Mouse (Mus musculus): ENCODE measurements around the gene Gm29427.

Gene Gm29427

DNA sequence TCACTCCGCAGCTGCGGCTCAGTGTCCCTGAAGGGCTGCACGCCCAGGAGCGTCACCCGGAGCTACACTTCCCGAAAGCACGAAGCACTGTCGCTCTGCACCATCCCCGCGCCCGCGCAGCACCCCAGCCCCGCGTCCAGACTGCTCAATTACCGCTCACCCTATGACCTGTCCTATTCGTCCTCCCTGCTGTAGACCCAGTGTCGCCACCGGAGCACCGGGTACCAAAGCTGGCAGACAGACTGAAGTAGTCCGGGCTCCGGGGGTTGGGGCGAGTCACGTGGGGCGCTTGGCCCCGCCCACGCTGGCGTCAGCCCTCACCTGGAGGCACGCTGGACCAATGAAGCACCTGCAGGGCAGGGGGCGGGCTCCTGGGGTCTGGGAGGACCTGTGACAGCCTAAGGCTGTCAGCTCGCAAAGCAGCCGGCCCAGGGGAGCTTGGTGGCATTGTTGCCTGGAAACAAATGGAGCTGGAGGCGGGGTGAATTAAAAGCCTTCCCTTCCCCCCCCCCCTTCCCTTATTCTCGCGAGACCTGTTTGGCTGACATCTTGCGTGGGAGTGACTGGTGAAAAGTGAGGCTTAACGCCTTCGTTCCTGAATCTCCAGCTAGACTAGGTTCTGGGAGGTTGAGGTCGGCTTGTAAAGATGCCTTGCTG, at the start of gene Gm29427:
Gene Gm29427, minus strand, starts transcription at position 239 of the 657 bp plus-strand sequence.
- DNase-seq (ENCODE audit: low spot score): peak; percentile 90

GRCm38 (mm10) chr1:130764027-130764461, 48.4 kb upstream of the Gm29427 start:
- DNase-seq (ENCODE audit: low spot score): no peak

DNA sequence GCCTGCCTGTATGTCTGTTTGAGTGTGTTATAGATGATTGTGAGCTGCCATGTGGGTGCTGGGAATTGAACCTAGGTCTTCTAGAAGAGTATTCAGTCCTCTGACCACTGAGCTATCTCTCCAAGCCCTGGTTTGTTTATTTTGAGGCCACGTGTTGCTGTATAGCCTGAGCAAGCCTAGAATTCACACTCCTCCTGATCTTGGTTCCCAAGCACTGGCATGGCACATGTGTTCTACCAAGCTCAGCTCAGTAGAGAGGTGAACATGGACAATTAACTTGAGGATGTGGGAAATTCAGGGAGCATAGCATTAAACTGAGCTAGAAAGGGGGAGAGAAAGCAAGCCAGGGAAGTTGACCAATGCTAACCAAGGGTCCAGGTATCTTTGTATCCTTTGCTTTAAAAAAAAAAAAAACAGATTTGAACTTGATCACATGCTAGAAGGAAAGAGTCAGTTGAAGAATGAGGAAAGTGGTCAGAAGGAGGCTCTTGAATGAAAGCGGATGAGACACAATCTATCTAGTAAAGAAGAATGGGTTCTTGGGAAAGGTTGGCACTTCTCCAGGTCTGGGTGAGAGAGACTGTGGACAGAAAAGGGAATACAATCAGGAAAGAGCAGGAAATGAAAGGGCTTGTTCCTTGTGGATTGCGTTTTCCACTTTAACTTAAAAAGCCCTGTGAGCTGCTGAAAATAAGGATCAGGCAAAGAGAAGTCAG, 46.6 kb upstream of the Gm29427 start:
- DNase-seq (ENCODE audit: low spot score): no peak

- DNase-seq (ENCODE audit: low spot score): no peak
Observed at GRCm38 (mm10) chr1:130761597-130761996, 46.0 kb upstream of the Gm29427 start.

GRCm38 (mm10) chr1:130759689-130760088, 44.1 kb upstream of the Gm29427 start:
- no peak for DNase-seq (ENCODE audit: low spot score)

- DNase-seq (ENCODE audit: low spot score): no peak
Observed at GRCm38 (mm10) chr1:130746819-130747218, 31.2 kb upstream of the Gm29427 start.

- no peak for DNase-seq (ENCODE audit: low spot score)
Observed at GRCm38 (mm10) chr1:130745591-130745990, 30.0 kb upstream of the Gm29427 start.

DNA sequence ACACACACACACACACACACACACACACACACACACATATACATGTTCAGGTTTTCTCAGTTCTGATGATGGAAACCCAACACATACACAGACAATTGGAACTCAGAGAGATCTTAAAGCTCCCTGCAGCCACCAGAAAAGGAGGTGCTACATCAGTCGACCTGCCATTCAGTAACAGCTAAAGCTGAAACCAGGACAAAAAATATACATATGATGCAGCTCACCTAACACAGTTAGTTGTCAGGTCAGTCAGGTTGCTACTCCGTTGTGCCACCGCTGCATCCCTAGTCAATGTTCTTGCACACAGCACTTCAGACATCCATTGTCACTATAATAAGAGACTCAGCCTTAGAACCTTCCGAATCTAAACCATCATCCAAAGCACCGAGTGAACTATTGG, 29.4 kb upstream of the Gm29427 start:
- DNase-seq (ENCODE audit: low spot score): no peak

- DNase-seq (ENCODE audit: low spot score): no peak
Observed at GRCm38 (mm10) chr1:130744217-130744616, 28.6 kb upstream of the Gm29427 start.

GRCm38 (mm10) chr1:130743775-130744174, 28.2 kb upstream of the Gm29427 start:
- no peak for DNase-seq (ENCODE audit: low spot score)

- DNase-seq (ENCODE audit: low spot score): no peak
Observed at GRCm38 (mm10) chr1:130742201-130742600, 26.6 kb upstream of the Gm29427 start.

DNA sequence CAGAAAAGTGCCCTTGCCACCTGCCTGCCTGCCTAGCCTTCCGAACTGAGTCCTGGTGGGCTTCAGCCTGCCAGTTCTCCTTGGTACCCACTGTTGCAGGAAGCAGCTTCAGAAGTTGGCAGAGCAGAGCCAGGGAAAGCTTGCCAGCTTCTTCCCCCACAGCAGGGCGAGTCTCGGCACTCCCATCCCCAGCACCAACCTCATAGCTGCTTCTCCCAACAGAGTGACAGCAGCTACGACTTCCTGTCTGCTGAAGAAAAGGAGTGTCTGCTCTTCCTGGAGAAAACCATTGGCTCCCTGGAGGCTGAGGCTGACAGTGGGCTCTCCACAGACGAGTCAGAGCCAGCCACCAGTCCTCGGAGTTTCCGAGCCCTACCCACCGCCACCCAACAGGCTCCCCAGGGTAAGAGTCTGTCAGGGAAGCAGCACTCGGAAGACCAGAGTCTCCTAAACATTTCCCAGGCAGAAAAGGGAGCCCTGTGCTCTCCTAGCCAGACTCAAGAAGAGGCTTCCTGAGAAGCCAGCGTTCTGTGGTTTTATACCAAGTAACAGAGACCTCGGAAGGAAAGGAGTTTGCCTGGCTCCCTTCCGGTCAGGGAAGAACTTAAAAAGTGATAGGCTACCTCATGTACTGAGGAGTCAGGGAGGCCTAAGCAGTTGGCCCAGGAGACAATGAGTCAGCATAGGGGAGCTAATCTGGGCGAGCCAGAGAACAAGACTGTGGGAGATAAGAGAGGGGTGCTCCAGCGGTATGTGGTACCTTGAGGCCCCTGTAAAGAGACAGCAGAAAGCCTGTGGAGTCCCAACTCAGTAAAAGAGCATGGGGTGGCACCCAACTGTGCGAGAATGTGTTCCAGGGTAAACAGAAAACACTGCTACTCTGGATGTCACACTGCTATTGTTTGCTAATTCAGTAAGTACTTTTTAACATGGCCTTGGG, 25.5 kb upstream of the Gm29427 start:
- DNase-seq (ENCODE audit: low spot score): no peak

- DNase-seq (ENCODE audit: low spot score): no peak
Observed at GRCm38 (mm10) chr1:130740227-130740648, 24.6 kb upstream of the Gm29427 start.

GRCm38 (mm10) chr1:130739636-130740035, 24.0 kb upstream of the Gm29427 start:
- no peak for DNase-seq (ENCODE audit: low spot score)

GRCm38 (mm10) chr1:130738551-130739106, 23.0 kb upstream of the Gm29427 start:
- DNase-seq (ENCODE audit: low spot score): no peak

DNA sequence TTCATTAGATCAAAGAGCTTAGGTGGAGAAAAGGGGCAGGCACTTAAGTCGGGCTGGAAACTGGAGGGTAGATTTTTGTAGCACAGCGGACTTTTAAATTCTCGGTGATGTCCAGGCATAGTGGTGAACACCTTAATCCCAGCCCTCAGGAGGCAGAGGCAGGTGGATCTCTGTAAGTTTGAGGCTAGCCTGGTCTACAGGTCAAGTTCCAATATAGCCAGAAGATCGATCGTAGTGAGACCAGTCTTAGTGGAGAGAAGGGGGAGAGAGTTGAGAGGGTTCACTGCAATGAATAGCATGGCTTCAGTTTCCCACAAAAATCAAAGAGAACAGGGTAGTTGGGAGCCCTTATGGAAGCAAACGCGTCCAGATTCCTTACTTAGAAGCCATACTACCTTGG, 22.3 kb upstream of the Gm29427 start:
- no peak for DNase-seq (ENCODE audit: low spot score)

- no peak for DNase-seq (ENCODE audit: low spot score)
Observed at GRCm38 (mm10) chr1:130737411-130737881, 21.8 kb upstream of the Gm29427 start.

DNA sequence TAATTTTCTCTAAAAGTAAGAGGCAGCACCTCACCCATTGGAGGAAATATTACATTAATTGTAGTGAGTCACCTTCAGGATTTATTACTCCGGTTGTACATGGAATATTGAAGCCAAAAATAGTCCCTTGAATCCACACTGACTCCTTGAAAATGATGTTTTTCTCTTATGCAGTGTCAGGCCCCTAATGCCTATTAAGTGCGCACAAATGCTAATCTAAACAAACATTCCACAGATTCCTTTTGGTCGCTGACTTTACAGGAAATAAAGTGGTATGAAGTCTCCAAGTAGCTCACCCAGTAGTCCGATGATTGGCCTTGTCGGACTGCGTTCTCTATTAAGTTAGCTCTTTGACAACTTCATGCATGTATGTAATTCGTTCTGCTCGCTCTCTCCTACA, 19.3 kb upstream of the Gm29427 start:
- DNase-seq (ENCODE audit: low spot score): no peak

DNA sequence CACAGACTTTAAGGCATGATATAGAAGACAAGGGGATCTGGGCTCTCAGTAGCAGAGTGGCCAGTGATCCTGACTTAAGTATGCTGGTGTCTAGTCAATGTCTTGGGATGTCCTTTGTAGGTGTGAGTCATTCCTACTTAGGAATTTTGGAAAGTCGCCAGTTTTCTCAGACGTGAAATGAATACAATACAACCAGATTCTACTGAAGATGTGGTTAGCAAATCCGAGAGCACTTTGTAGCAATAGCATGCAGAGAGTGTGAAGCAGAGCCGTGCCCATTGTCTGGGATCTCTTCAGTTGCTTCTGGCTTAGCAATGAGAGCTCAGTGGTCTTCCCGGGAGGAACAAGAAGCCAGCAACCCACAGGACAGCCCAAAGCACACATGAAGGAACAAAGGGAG, 18.9 kb upstream of the Gm29427 start:
- no peak for DNase-seq (ENCODE audit: low spot score)

- DNase-seq (ENCODE audit: low spot score): no peak
Observed at GRCm38 (mm10) chr1:130733671-130734070, 18.1 kb upstream of the Gm29427 start.

- no peak for DNase-seq (ENCODE audit: low spot score)
Observed at GRCm38 (mm10) chr1:130732706-130733658, 17.4 kb upstream of the Gm29427 start.

Data from ovary, postnatal 10 days (tissue).